Mouse (Mus musculus) bone marrow macrophage, adult 2 months (primary cell): ENCODE measurements around the gene Hoxd1.

Experiments used
- CTCF ChIP-seq: IDR thresholded peaks from 2 replicates; pipeline ENCODE4 v1.5.1; 2012; ENCODE audit warnings: low read depth, mild to moderate bottlenecking, low read length, moderate library complexity
- POLR2A ChIP-seq: IDR thresholded peaks from 2 replicates; pipeline ENCODE4 v1.6.1; 2012; ENCODE audit warnings: mild to moderate bottlenecking, low read depth, low read length, borderline replicate concordance

- no peak for TF ChIP-seq CTCF
- no peak for TF ChIP-seq POLR2A
Observed at GRCm38 (mm10) chr2:74747006-74747405, 15.8 kb upstream of the Hoxd1 start.
